Mouse (Mus musculus) ES-E14 (cell line): ENCODE measurements around the gene Tmem213.

Experiments
- CHD2 ChIP-seq: IDR thresholded peaks from 2 replicates; pipeline ENCODE4 v1.6.1; 2014; ENCODE audit warnings: mild to moderate bottlenecking, low read depth, low read length, inconsistent platforms
- MAFK ChIP-seq: IDR thresholded peaks from 2 replicates; pipeline ENCODE4 v1.6.1; 2014; ENCODE audit warnings: mild to moderate bottlenecking, low read depth, low read length, inconsistent platforms; ENCODE audit not compliant: insufficient read depth
- ZNF384 ChIP-seq: IDR thresholded peaks from 2 replicates; pipeline ENCODE4 v1.6.1; 2012; ENCODE audit warnings: low read depth, low read length, inconsistent platforms

GRCm38 (mm10) chr6:38065501-38066122 is 43.4 kb upstream of the Tmem213 start:
- TF ChIP-seq CHD2 (no peak), ZNF384 (no peak), MAFK (no peak)
